Mouse (Mus musculus) stomach, embryonic 14.5 days (tissue): Measurements from ENCODE around the gene Zfp865. TPM values are rescaled to one million over a fixed set of nuclear protein-coding genes. Genes with fewer than 3 reads are reported as not detected.

Source experiments
- ATAC-seq: fragments of 200-750 bp; cut with Nextera tagmentation; 2 replicates; pipeline ENCODE4 v1.8.0; 2017; ENCODE audit warnings: low read depth, moderate TSS enrichment; ENCODE audit not compliant: insufficient number of reproducible peaks, insufficient read depth, low FRiP score
- H3K27ac ChIP-seq: fragments of 300-500 bp; sonication (generic); 2 replicates; pipeline ENCODE4 v1.5.1; 2014; ENCODE audit warnings: mild to moderate bottlenecking, low read length, moderate library complexity, mixed read lengths
- H3K27me3 ChIP-seq: fragments of 300-500 bp; sonication (generic); 2 replicates; pipeline ENCODE4 v1.6.1; 2014; ENCODE audit warnings: low read length, control low read depth, mixed read lengths; ENCODE audit not compliant: control insufficient read depth, insufficient read depth
- H3K36me3 ChIP-seq: fragments of 300-500 bp; sonication (generic); 2 replicates; pipeline ENCODE4 v1.6.1; 2014; ENCODE audit warnings: mild to moderate bottlenecking, control low read depth, low read length, moderate library complexity, mixed read lengths; ENCODE audit not compliant: control insufficient read depth, insufficient read depth
- H3K4me1 ChIP-seq: fragments of 300-500 bp; sonication (generic); 2 replicates; pipeline ENCODE4 v1.6.1; 2014; ENCODE audit warnings: low read length, control low read depth, mixed read lengths; ENCODE audit not compliant: control insufficient read depth, insufficient read depth
- H3K4me2 ChIP-seq: fragments of 300-500 bp; sonication (generic); replicated peaks from 2 replicates; pipeline ENCODE4 v1.6.1; 2014; ENCODE audit warnings: low read depth, low read length, control low read depth
- H3K4me3 ChIP-seq: fragments of 300-500 bp; sonication (generic); 2 replicates; pipeline ENCODE4 v1.5.1; 2014; ENCODE audit warnings: low read depth, low read length, control low read depth
- H3K9ac ChIP-seq: fragments of 300-500 bp; sonication (generic); replicated peaks from 2 replicates; pipeline ENCODE4 v1.6.1; 2014; ENCODE audit warnings: low read depth, mild to moderate bottlenecking, control low read depth, low read length, moderate library complexity, mixed read lengths
- H3K9me3 ChIP-seq: fragments of 300-500 bp; sonication (generic); 2 replicates; pipeline ENCODE4 v1.6.1; 2016; ENCODE audit warnings: low read depth, low read length, control low read depth; ENCODE audit not compliant: control insufficient read depth
- WGBS: fragments of 180-500 bp; shearing (Covaris S2); extraction: QIAGEN DNeasy Blood & Tissue Kit; methylation state at CpG from one replicate; pipeline ENCODE4 v1.1.7; 2014; 5-methylcytosine and 5-hydroxymethylcytosine counted together
- polyA plus RNA-seq: library from polyadenylated mRNA; unstranded; fragments of >200 nt; fragmentation: Nextera tagmentation; extraction: Ambion mirVana; gene quantifications from 2 replicates; pipeline ENCODE4 v1.2.1, GENCODE M21; 2014

Gene Zfp865
- polyA plus RNA-seq, 1 experiment from 2014 or later: 8.9 TPM

DNA sequence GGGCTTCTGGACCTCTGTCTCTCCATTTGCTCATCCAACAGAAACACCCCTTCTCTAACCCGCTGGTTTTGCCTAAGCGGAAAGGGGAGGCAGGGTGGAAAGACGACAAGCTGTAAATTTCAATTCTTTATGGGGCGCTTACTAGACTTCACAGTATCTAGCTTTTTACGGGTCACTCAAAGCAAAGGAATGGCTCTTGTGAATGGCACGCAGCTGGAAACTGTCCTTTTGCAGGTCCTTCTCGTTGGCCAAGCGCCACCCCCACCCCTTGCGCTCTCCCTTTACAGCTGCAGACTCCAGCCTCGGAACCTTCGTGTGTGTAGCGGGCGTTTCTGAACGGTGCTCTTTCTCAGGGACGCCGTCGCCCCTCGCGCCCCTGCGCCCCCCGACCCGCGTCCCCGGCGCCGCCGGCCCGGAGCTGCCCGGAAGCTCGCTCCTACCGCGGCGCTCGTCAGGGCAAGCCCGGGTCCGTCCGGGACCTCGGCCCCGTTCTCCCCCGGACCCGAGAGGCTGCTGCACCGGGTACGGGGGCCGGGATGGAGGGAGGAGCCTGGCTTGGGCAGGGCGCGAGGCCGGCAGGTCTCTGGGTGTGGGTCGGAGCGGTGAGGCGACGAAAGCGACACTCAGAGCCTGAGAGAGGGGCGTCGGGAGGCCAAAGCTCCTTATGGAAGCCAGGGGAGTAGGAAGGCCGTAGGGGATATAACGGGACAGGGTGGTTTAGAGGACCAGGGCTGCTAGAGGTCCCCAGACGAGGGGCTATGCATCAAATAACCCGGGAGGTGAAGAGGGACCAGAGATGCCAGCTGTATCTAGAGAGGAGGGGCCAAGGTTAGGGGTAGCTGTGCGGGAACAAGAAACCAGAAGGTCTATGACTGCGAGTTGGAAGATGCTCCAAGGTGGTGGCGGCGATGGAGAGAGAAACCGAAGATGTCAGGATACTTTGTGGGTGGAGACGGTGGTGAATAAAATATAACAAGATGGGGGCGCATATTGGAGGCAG, 31.3 kb downstream of the Zfp865 start, which contains the start of gene Zfp580:
TSS of gene Zfp580 (plus strand) at position 346 of the 1,000 bp plus-strand sequence.
- H3K27ac ChIP-seq: peak within 1 kb of the TSS; percentile 63; the same call in 1 of the 2 replicates
- peaks cover 16% of the 10 kb centered on the region for H3K4me1 ChIP-seq
- peaks cover 21% of the 10 kb centered on the region for H3K27me3 ChIP-seq
- no peaks in the 10 kb centered on the region for H3K9me3 ChIP-seq
- H3K4me2 ChIP-seq: peak within 1 kb of the TSS; percentile 91
- whole genome bisulfite sequencing: under 1% methylated on average over 65 of the region's 65 CpGs
- peak; percentile 68; the same call in 1 of the 2 replicates for ATAC-seq
- peak within 1 kb of the TSS; percentile 77 for H3K4me3 ChIP-seq
- peak within 1 kb of the TSS; percentile 78 for H3K9ac ChIP-seq
- H3K36me3 ChIP-seq: no peaks in the 10 kb centered on the region

DNA sequence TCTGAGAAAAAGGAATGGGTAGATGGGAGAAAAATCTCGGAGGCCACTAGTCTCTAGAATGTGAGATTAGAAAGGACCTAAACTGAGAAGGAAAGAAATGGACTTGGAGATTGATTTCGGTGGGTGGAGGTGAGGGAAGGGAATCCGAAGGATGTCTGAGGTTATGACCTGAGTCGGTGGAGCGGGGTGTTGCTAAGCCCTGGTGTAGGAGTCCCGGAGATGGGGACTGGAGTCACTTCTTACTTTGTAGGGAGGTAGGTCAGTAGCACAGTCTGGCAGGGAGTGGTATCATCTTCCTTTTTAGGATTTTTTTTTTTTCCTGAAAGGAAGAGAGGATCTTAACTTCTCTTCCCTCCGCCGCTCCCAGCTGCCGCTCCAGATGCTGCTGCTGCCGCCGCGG, 32.3 kb downstream of the Zfp865 start:
- H3K27me3 ChIP-seq: peaks cover 21% of the 10 kb centered on the region
- WGBS: under 1% methylated on average over 12 of the region's 12 CpGs
- peak overlapping the region; percentile 30; the same call in 1 of the 2 replicates for H3K9ac ChIP-seq
- H3K36me3 ChIP-seq: no peaks in the 10 kb centered on the region
- ATAC-seq: no peak
- peak overlapping the region; percentile 77 for H3K4me3 ChIP-seq
- peaks cover 16% of the 10 kb centered on the region for H3K4me1 ChIP-seq
- no peaks in the 10 kb centered on the region for H3K9me3 ChIP-seq
- H3K27ac ChIP-seq: no peak overlapping the region
- peak overlapping the region; percentile 91 for H3K4me2 ChIP-seq

DNA sequence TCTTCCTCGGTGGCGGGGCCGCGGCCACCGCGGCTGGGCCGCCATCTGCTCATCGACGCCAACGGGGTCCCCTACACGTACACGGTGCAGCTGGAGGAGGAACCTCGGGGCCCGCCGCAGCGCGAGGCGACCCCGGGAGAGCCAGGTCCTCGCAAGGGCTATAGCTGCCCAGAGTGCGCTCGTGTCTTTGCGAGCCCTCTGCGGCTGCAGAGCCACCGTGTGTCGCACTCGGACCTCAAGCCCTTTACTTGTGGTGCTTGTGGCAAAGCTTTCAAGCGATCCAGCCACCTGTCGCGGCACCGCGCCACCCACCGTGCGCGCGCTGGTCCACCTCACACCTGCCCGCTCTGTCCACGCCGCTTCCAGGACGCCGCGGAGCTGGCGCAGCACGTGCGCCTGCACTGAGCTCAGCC, 32.8 kb downstream of the Zfp865 start:
- Histone ChIP-seq H3K27me3 (peaks cover 23% of the 10 kb centered on the region), H3K9me3 (no peaks in the 10 kb centered on the region), H3K4me3 (peak overlapping the region; percentile 77), H3K4me2 (peak overlapping the region; percentile 91), H3K9ac (peak overlapping the region; percentile 30; the same call in 1 of the 2 replicates), H3K4me1 (peaks cover 16% of the 10 kb centered on the region), H3K27ac (no peak overlapping the region), H3K36me3 (no peaks in the 10 kb centered on the region)
- ATAC-seq: no peak
- WGBS: 4% methylated on average over 45 of the region's 45 CpGs

DNA sequence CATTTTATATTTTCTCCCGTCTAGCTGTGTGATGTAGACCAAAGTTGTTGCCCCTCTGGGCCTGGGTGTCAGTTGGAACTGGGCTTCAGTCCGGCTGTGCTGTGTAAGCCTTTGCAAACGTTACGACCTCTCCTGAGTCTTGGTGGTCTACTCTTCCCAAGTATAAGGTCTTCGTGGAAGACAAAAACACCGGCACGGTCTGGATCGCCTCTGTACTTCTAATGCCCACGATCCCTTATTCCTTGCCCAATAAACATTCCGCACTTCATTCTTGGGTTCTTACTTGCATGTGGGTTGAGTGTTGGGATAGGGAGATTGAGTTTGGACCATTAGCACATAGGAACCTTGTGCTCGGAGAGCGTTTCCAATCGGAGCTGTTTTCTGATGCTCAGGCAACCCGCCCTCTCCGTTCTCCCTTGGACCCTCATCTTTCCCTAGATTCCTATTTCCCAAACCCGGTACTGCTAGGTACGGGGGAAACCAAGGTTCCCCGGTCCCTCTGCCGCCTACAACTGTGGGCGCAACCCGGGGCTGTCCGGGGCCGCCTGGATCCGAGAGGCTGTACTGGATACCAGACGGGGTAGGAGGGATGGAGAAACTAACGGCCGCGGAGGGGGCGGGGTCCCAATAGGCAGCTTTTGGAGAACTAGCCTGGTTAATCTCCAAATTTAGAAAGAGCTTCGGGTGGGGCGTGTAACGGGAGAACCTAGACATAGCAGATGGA, 33.4 kb downstream of the Zfp865 start:
- Histone ChIP-seq H3K9ac (peak overlapping the region; percentile 30; the same call in 1 of the 2 replicates), H3K4me3 (peak overlapping the region; percentile 77), H3K9me3 (no peaks in the 10 kb centered on the region), H3K36me3 (no peaks in the 10 kb centered on the region), H3K27ac (no peak overlapping the region), H3K27me3 (peaks cover 23% of the 10 kb centered on the region), H3K4me2 (peak overlapping the region; percentile 91), H3K4me1 (peaks cover 16% of the 10 kb centered on the region)
- 9% methylated on average over 32 of the region's 32 CpGs for WGBS
- ATAC-seq: no peak

DNA sequence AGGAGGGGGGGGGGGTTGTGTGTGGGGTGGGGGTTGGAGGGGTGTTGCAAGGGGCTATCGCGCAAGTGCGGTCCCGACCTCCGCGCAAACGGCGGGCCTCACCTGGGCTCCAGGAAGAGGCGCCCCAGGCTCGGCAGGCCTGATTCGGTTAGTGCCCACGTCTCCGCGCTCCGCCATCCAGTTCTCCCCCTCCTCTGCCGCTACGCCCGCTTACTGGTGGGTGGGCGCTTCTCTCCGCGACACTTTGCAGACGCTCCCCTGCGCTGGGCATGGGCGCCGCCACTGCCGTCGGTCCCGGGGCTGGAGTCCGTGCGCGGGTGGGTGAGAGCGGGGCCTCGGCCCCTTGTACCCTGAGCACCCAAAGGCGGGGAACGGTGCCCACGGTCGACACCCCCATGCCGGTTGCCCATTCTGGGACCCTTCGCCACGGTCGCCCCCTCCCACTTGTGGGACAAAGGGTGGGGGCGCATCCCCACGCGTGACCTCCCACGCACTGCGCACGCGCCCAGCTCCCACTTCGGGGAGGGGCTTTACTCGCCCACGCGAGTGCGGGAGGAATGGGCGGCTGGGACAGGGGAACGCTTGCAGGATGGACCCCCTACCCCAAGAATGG, 36.6 kb downstream of the Zfp865 start:
- WGBS: under 1% methylated on average over 55 of the region's 55 CpGs
- peak overlapping the region; percentile 49 for H3K4me3 ChIP-seq
- peak overlapping the region; percentile 64 for H3K9ac ChIP-seq
- no peaks in the 10 kb centered on the region for H3K36me3 ChIP-seq
- ATAC-seq: no peak
- H3K4me1 ChIP-seq: peaks cover 16% of the 10 kb centered on the region
- peaks cover 23% of the 10 kb centered on the region for H3K27me3 ChIP-seq
- H3K27ac ChIP-seq: no peak overlapping the region; the same call in 1 of the 2 replicates
- H3K9me3 ChIP-seq: no peaks in the 10 kb centered on the region
- peak overlapping the region; percentile 60 for H3K4me2 ChIP-seq

DNA sequence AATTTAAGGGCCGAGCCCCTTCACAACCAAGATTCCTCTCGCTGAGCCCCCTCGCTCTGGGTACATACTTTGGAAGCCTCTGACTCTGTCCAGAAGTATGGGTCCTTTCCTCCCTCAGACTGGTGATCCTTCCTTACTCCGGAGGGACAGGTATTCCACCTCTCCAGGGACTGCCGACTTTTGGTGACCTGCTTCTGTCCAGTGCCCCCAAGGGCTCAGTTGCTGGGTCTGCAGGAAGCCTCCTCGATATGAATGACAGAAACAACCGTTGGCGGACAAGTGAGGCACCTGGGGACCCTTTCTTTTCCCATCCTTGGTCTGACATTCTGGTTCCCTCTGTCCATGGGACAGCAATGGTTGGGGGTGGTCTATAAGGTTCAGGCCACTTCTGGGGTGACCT, 37.2 kb downstream of the Zfp865 start:
- WGBS: 31% methylated on average over 8 of the region's 8 CpGs
- Histone ChIP-seq H3K27me3 (peaks cover 23% of the 10 kb centered on the region), H3K4me2 (peak overlapping the region; percentile 60), H3K27ac (no peak overlapping the region), H3K9me3 (no peaks in the 10 kb centered on the region), H3K36me3 (no peaks in the 10 kb centered on the region), H3K4me1 (peaks cover 15% of the 10 kb centered on the region), H3K9ac (no peak overlapping the region), H3K4me3 (peak overlapping the region; percentile 49)
- no peak for ATAC-seq

DNA sequence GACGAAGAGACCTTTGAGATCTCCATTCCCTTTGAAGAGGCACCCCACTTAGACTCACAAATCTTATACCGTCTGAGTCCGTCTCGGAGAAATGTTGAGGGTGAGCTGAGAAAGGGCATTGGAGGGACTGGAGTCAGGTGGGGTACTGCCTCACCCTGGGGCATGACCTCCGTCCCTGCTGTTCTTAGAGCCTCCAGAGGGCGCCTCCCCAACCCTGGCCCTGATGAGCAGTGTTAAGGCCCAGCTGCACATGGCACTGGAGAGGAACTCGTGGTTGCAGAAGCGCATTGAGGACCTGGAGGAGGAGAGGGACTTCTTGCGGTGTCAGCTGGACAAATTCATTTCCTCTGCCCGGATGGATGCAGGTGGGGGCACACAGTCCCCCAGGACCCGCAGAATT, 37.6 kb downstream of the Zfp865 start:
- Histone ChIP-seq H3K36me3 (no peaks in the 10 kb centered on the region), H3K4me1 (peaks cover 11% of the 10 kb centered on the region), H3K9me3 (no peaks in the 10 kb centered on the region), H3K27ac (no peak overlapping the region), H3K4me2 (no peak overlapping the region), H3K27me3 (peaks cover 23% of the 10 kb centered on the region), H3K4me3 (no peak overlapping the region), H3K9ac (no peak overlapping the region)
- no peak for ATAC-seq
- WGBS: 42% methylated on average over 11 of the region's 11 CpGs

DNA sequence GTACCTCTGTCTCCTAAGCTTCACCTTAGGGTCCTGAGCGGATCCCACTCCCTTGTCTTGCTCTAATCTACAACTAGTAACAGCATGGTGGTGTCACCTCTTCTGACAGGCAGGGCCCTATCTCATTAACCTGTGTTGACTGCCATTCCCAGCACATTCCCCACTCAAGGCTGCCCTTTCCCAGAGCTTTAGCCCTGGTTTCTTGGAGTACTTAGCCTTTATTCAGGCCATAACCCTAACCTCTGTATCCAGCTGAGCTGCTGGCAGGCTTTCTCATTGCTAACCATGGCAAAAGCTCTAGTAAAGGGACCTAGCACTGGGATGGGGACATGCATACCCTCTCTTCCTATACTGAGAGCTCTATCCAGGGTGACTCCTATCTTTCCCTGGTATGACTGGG, 38.5 kb downstream of the Zfp865 start:
- peaks cover 17% of the 10 kb centered on the region; the same call in 1 of the 2 replicates for H3K27me3 ChIP-seq
- H3K4me3 ChIP-seq: no peak overlapping the region
- 0 out of 2 replicates have a peak, but pooled peaks cover 4% of the 10 kb centered on the region for H3K4me1 ChIP-seq
- no peaks in the 10 kb centered on the region for H3K36me3 ChIP-seq
- H3K9ac ChIP-seq: no peak overlapping the region
- H3K4me2 ChIP-seq: no peak overlapping the region
- H3K9me3 ChIP-seq: no peaks in the 10 kb centered on the region
- WGBS: 91% methylated on average over 1 of the region's 1 CpGs
- ATAC-seq: no peak
- H3K27ac ChIP-seq: no peak overlapping the region
